Comparison of ENCODE assay signal across 10 mouse cellular contexts in genomic region chr7:73419375-73419774, GRCm38 (mm10). TPM values are rescaled to one million over a fixed set of nuclear protein-coding genes. Genes with fewer than 3 reads are reported as not detected.
DNase-seq lines count a peak whose midpoint lies in the region; ATAC-seq and TF ChIP-seq lines count a peak whose summit lies in the region.
"Had no signal": no experiment of that assay in that cellular context is flagged by ENCODE, and none has a peak within 500 bp of the region (broad histone marks: within the 10 kb centered on the region; RNA-seq: fewer than 3 reads in every experiment).

No protein-coding gene starts in this region.

- no peaks in the 10 kb centered on the region for H3K9me3 ChIP-seq in kidney, embryonic 16.5 days (ENCODE audit: low read length)
- H3K9me3 ChIP-seq in embryonic facial prominence, embryonic 15.5 days (replicated peaks), result no peaks in the 10 kb centered on the region
- no peaks in the 10 kb centered on the region for H3K9me3 ChIP-seq in midbrain, embryonic 13.5 days
- H3K9me3 ChIP-seq: G1E had no signal

- TF ChIP-seq POLR2A in kidney, adult 2 months (IDR thresholded peaks at IDR 0.05; ENCODE audit: low read depth, low read length), result no peak
- TF ChIP-seq POLR2A in thymus, adult 2 months (IDR thresholded peaks at IDR 0.05; ENCODE audit: control insufficient read depth, extremely low read depth, insufficient read depth, low read length, poor library complexity), result no peak

- H3K9ac ChIP-seq in kidney, embryonic 16.5 days (replicated peaks; ENCODE audit: low read length), result no peak overlapping the region
- no peak overlapping the region for H3K9ac ChIP-seq in embryonic facial prominence, embryonic 15.5 days
- H3K9ac ChIP-seq in midbrain, embryonic 13.5 days (replicated peaks), result no peak overlapping the region

- peaks cover 18% of the 10 kb centered on the region for H3K36me3 ChIP-seq in kidney, embryonic 16.5 days (ENCODE audit: insufficient read depth, low read length)
- H3K36me3 ChIP-seq in kidney, adult 2 months (ENCODE audit: control insufficient read depth, insufficient read depth, low read length), result no peaks in the 10 kb centered on the region
- peaks cover 41% of the 10 kb centered on the region for H3K36me3 ChIP-seq in embryonic facial prominence, embryonic 15.5 days
- H3K36me3 ChIP-seq in midbrain, embryonic 13.5 days, result peaks cover 58% of the 10 kb centered on the region
- no peaks in the 10 kb centered on the region for H3K36me3 ChIP-seq in thymus, adult 2 months (ENCODE audit: control insufficient read depth, insufficient read depth, low read length)

- H3K4me1 ChIP-seq in kidney, embryonic 16.5 days (ENCODE audit: insufficient read depth, low read length), result peaks cover 21% of the 10 kb centered on the region
- H3K4me1 ChIP-seq in kidney, adult 2 months (ENCODE audit: control insufficient read depth, insufficient read depth, low read length), result no peaks in the 10 kb centered on the region
- peaks cover 54% of the 10 kb centered on the region for H3K4me1 ChIP-seq in embryonic facial prominence, embryonic 15.5 days
- peaks cover 73% of the 10 kb centered on the region for H3K4me1 ChIP-seq in midbrain, embryonic 13.5 days (replicated peaks)
- no peaks in the 10 kb centered on the region for H3K4me1 ChIP-seq in thymus, adult 2 months (replicated peaks; ENCODE audit: control insufficient read depth, insufficient read depth, low read length)

- intact Hi-C loops in heart, postnatal 10 days (cut with DNase I), result no loop called here

- peak; percentile 17; the same call in 1 of the 2 replicates for ATAC-seq in kidney, embryonic 16.5 days (ENCODE audit: low FRiP score, low TSS enrichment)
- no peak for ATAC-seq in embryonic facial prominence, embryonic 15.5 days (ENCODE audit: insufficient number of reproducible peaks, low FRiP score, low TSS enrichment, low read depth)
- 0 out of 2 replicates have a peak, but pooled peaks have one; percentile 12 for ATAC-seq in midbrain, embryonic 13.5 days

- H3K27me3 ChIP-seq in kidney, embryonic 16.5 days (ENCODE audit: insufficient read depth, low read length), result no peaks in the 10 kb centered on the region
- no peaks in the 10 kb centered on the region for H3K27me3 ChIP-seq in kidney, adult 2 months (replicated peaks; ENCODE audit: control insufficient read depth, insufficient read depth, low read length)
- no peaks in the 10 kb centered on the region for H3K27me3 ChIP-seq in embryonic facial prominence, embryonic 15.5 days
- no peaks in the 10 kb centered on the region for H3K27me3 ChIP-seq in midbrain, embryonic 13.5 days
- H3K27me3 ChIP-seq in thymus, adult 2 months (ENCODE audit: control insufficient read depth, insufficient read depth, low read length), result no peaks in the 10 kb centered on the region

- 51% methylated on average over 7 of the region's 7 CpGs for WGBS in kidney, embryonic 16.5 days
- WGBS in kidney, adult 2 months, result 50% methylated on average over 7 of the region's 7 CpGs
- WGBS in embryonic facial prominence, embryonic 15.5 days, result 50% methylated on average over 7 of the region's 7 CpGs
- WGBS in midbrain, embryonic 13.5 days, result 34% methylated on average over 7 of the region's 7 CpGs
- 61% methylated on average over 7 of the region's 7 CpGs for WGBS in thymus, adult 2 months

- no peak overlapping the region for H3K27ac ChIP-seq in kidney, embryonic 16.5 days (ENCODE audit: low read length)
- H3K27ac ChIP-seq in kidney, adult 2 months (ENCODE audit: insufficient read depth, low read depth, low read length), result no peak overlapping the region
- 0 out of 2 replicates have a peak overlapping the region, but pooled peaks have one; percentile 11 for H3K27ac ChIP-seq in embryonic facial prominence, embryonic 15.5 days (replicated peaks)
- peak overlapping the region; percentile 70 for H3K27ac ChIP-seq in midbrain, embryonic 13.5 days
- H3K27ac ChIP-seq in thymus, adult 2 months (ENCODE audit: control insufficient read depth, insufficient read depth, low read length), result no peak overlapping the region

- no peak for DNase-seq in kidney, adult 2 months
- peak; percentile 45 for DNase-seq in ES-CJ7 (ENCODE audit: low read depth, low spot score)
- no peak for DNase-seq in thymus, adult 2 months
- DNase-seq in heart, postnatal 10 days, result no peak
- no peak for DNase-seq in adrenal gland, adult 2 months

- no peak for TF ChIP-seq CTCF in kidney, adult 2 months (conservative IDR thresholded peaks at IDR 0.05; ENCODE audit: insufficient read depth, insufficient read length, low read depth, low read length)
- no peak for TF ChIP-seq CTCF in thymus, adult 2 months (IDR thresholded peaks at IDR 0.05; ENCODE audit: borderline replicate concordance, control insufficient read depth, extremely low read depth, insufficient read depth, low read length, poor library complexity)

- no peak overlapping the region for H3K4me2 ChIP-seq in kidney, embryonic 16.5 days (replicated peaks; ENCODE audit: low read depth, low read length)
- no peak overlapping the region for H3K4me2 ChIP-seq in embryonic facial prominence, embryonic 15.5 days (replicated peaks)
- no peak overlapping the region for H3K4me2 ChIP-seq in midbrain, embryonic 13.5 days (replicated peaks)

- no peak overlapping the region for H3K4me3 ChIP-seq in kidney, embryonic 16.5 days (ENCODE audit: low read length)
- H3K4me3 ChIP-seq in kidney, adult 2 months (ENCODE audit: insufficient read depth, low read depth, low read length), result no peak overlapping the region
- no peak overlapping the region for H3K4me3 ChIP-seq in embryonic facial prominence, embryonic 15.5 days (replicated peaks)
- no peak overlapping the region for H3K4me3 ChIP-seq in midbrain, embryonic 13.5 days (replicated peaks)
- no peak overlapping the region for H3K4me3 ChIP-seq in thymus, adult 2 months (ENCODE audit: control insufficient read depth, insufficient read depth, low read length)

RNA-seq across cellular contexts. Expression of gene Rgma, which starts 44.1 kb away (rescaled TPM):
- polyA plus RNA-seq in kidney, embryonic 16.5 days (2015; fragmentation: Nextera tagmentation; extraction: Ambion mirVana), result 10.0 and 12.8 TPM in 2 replicates
- polyA plus RNA-seq in kidney, adult 2 months (2012; rRNA removed), result 7.2 and 8.7 TPM in 2 replicates
- 23.0 and 24.1 TPM in 2 replicates for polyA plus RNA-seq in embryonic facial prominence, embryonic 15.5 days (2015; fragmentation: Nextera tagmentation; extraction: Ambion mirVana)
- polyA plus RNA-seq in midbrain, embryonic 13.5 days (2015; fragmentation: Nextera tagmentation; extraction: Ambion mirVana), result 40.7 and 50.3 TPM in 2 replicates
- 13.3 and 13.4 TPM in 2 replicates for polyA plus RNA-seq in thymus, adult 2 months (2012; rRNA removed)
- total RNA-seq in heart, postnatal 10 days (2021), result 10 to 100 TPM; 40.6 to 50.4 TPM
- 10 to 100 TPM in 1 of 2 experiments, 1 to 10 TPM in 1; 8.2 to 24.1 TPM for total RNA-seq in adrenal gland, adult 2 months (2021)
- 21.6 and 22.8 TPM in 2 replicates for polyA plus RNA-seq in adrenal gland, adult 2 months (2012; rRNA removed)
- total RNA-seq: neutrophil, adult 5-6 weeks had no signal
- polyA plus RNA-seq: G1E had no signal

Comparison
In these comparisons a context has a peak if more than half of its experiments do, and no peak if none do; other contexts are left out.
1. H3K27ac ChIP-seq: peak in embryonic facial prominence, embryonic 15.5 days (single experiment) and midbrain, embryonic 13.5 days (single experiment); none in kidney, embryonic 16.5 days (single experiment), kidney, adult 2 months (single experiment) and thymus, adult 2 months (single experiment).